17 mouse cellular contexts compared by ENCODE assay signal in the genomic region with DNA sequence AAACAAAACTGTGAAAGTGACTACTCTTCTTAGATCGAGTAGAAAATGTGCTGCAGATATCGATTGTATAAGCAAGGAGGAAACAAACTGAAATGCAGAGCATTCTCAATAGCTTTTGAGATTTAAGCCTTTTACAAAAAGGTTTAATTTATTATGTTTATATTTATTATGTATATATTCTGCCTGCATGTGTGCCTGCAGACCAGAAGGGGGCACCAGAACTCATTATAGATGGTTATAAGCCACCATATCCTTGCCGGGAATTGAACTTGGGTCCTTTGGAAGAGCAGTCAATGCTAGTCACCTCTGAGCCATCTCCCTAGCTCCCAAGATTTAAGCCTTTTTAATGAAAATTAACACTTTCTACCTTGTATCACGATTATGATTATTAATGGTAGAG. TPM values are rescaled to one million over a fixed set of nuclear protein-coding genes. Genes with fewer than 3 reads are reported as not detected.
DNase-seq lines count a peak whose midpoint lies in the region; ATAC-seq and TF ChIP-seq lines count a peak whose summit lies in the region.
"Had no signal": no experiment of that assay in that cellular context is flagged by ENCODE, and none has a peak within 500 bp of the region (broad histone marks: within the 10 kb centered on the region; RNA-seq: fewer than 3 reads in every experiment).

No protein-coding gene starts in this region.

- H3K4me3 ChIP-seq in kidney, postnatal 0 days (replicated peaks; ENCODE audit: low read depth, low read length): no peak overlapping the region
- H3K4me3 ChIP-seq: erythroblast, embryonic 14.5 days; forebrain, embryonic 15.5 days had no signal

- no peak for DNase-seq in kidney, postnatal 0 days (ENCODE audit: low spot score)
- DNase-seq in kidney, adult 11 months: no peak
- DNase-seq in thymus, postnatal 4 days: peak; percentile 8
- no peak for DNase-seq in thymus, postnatal 25 days
- DNase-seq in R1 (ENCODE audit: low read depth, low spot score): peak; percentile 46
- no peak for DNase-seq in spleen, postnatal 10 days (ENCODE audit: low spot score in 2 of 2)
- no peak for DNase-seq in adrenal gland, postnatal 36 days
- DNase-seq: adrenal gland, adult 8-10 months; cerebellum, adult 11-12 months; kidney, postnatal 10 days; liver; lung, adult 2 months; right cerebral cortex, adult 18-20 months had no signal

- no peak overlapping the region for H3K27ac ChIP-seq in kidney, postnatal 0 days
- H3K27ac ChIP-seq: forebrain, embryonic 15.5 days had no signal

- no peaks in the 10 kb centered on the region for H3K27me3 ChIP-seq in kidney, postnatal 0 days (ENCODE audit: insufficient read depth, low read length)
- H3K27me3 ChIP-seq: forebrain, embryonic 15.5 days had no signal

- H3K4me2 ChIP-seq in kidney, postnatal 0 days (ENCODE audit: low read length): no peak overlapping the region
- H3K4me2 ChIP-seq: forebrain, embryonic 15.5 days had no signal

- 92% methylated on average over 4 of the region's 4 CpGs for WGBS in kidney, postnatal 0 days

- TF ChIP-seq CTCF in kidney, postnatal 0 days (IDR thresholded peaks at IDR 0.05; ENCODE audit: low read depth): peak; percentile 19; the same call in 1 of the 2 replicates

- no peaks in the 10 kb centered on the region for H3K36me3 ChIP-seq in kidney, postnatal 0 days (ENCODE audit: insufficient read depth, low read length)
- H3K36me3 ChIP-seq: forebrain, embryonic 15.5 days had no signal

- no peaks in the 10 kb centered on the region for H3K4me1 ChIP-seq in kidney, postnatal 0 days (replicated peaks; ENCODE audit: insufficient read depth, low read length)

- ATAC-seq in kidney, postnatal 0 days (replicated peaks; ENCODE audit: low FRiP score, low read depth): no peak
- ATAC-seq: forebrain, embryonic 15.5 days; midbrain, embryonic 16.5 days had no signal

- no peak overlapping the region for H3K9ac ChIP-seq in kidney, postnatal 0 days (ENCODE audit: low read depth, low read length)
- H3K9ac ChIP-seq: forebrain, embryonic 15.5 days had no signal

- no peaks in the 10 kb centered on the region for H3K9me3 ChIP-seq in kidney, postnatal 0 days (replicated peaks; ENCODE audit: low read length)
- H3K9me3 ChIP-seq: forebrain, embryonic 15.5 days had no signal

RNA-seq across cellular contexts. Expression of a gene that starts 32.9 kb away (rescaled TPM):
- polyA plus RNA-seq in kidney, postnatal 0 days (2015; fragmentation: Nextera tagmentation; extraction: Ambion mirVana): 11.5 and 14.6 TPM in 2 replicates
- total RNA-seq in adrenal gland, postnatal 36 days (2021): 100 to 1,000 TPM in 1 of 2 experiments, 10 to 100 TPM in 1; 40.6 to 108 TPM
- total RNA-seq: megakaryocyte progenitor cell, adult 5-6 weeks had no signal
- polyA plus RNA-seq: erythroblast, embryonic 14.5 days had no signal

Comparison
In these comparisons a context has a peak if more than half of its experiments do, and no peak if none do; other contexts are left out.
1. DNase-seq: peak in thymus, postnatal 4 days (single experiment) and R1 (single experiment); none in kidney, postnatal 0 days (single experiment), kidney, adult 11 months (single experiment), thymus, postnatal 25 days (single experiment), spleen, postnatal 10 days (0 of 2) and adrenal gland, postnatal 36 days (0 of 2).